Mouse (Mus musculus) gastrocnemius, postnatal 14 days (tissue): ENCODE data around the gene Chsy1. TPM values are rescaled to one million over a fixed set of nuclear protein-coding genes. Genes with fewer than 3 reads are reported as not detected.

Experiments used
- DNase-seq: peaks from one replicate; pipeline ENCODE4 v3.0.0; 2021; ENCODE audit warnings: mixed read lengths
- intact Hi-C: fragments of 180-260 bp; cut with DNase I; formaldehyde crosslinking; loops from one replicate; pipeline ENCODE4 v1.15.1; 2025; ENCODE audit warnings: low total_unique reads
- long read RNA-seq, 2 experiments: library from polyadenylated mRNA; stranded (forward); transcript quantifications; one replicate each; pipeline ENCODE4 v2.0.0; 2021
- total RNA-seq, 2 experiments: library from RNA; stranded (reverse); gene quantifications; 2 replicates each; pipeline ENCODE4 v1.2.3; 2021

The Chsy1 gene
- total RNA-seq, result 1 to 10 TPM; 6.9 to 7.6 TPM
- long read RNA-seq, experiment 1, full-length matches to known transcripts, result 4 of 5 reads
- long read RNA-seq, experiment 1, partial matches to known transcripts, result 1 of 5 reads
- long read RNA-seq, experiment 1, other reads (novel, unspliced or antisense), result 0 of 5 reads
- long read RNA-seq, experiment 2, full-length matches to known transcripts, result 4 of 4 reads
- long read RNA-seq, experiment 2, partial matches to known transcripts, result 0 of 4 reads
- long read RNA-seq, experiment 2, other reads (novel, unspliced or antisense), result 0 of 4 reads

- peak; percentile 88 for DNase-seq
- intact Hi-C loops, result loop anchor here (5.0 kb wide), 2 partner anchors 73 to 143 kb away; no protein-coding TSS in a partner anchor
These were observed at the start of gene Chsy1 for GRCm38 (mm10) chr7:66108961-66109854. Gene Chsy1, plus strand, starts transcription at chr7:66109515.

- intact Hi-C loops, result no loop called here
- DNase-seq, result peak; percentile 87
These were observed 49.0 kb upstream of the Chsy1 start for GRCm38 (mm10) chr7:66060066-66060956.

GRCm38 (mm10) chr7:66061057-66061456, 48.3 kb upstream of the Chsy1 start:
- intact Hi-C loops, result no loop called here
- no peak for DNase-seq

- intact Hi-C loops, result no loop called here
- no peak for DNase-seq
These were observed 32.9 kb upstream of the Chsy1 start for GRCm38 (mm10) chr7:66076411-66076810.

- DNase-seq, result peak; percentile 96
- intact Hi-C loops, result no loop called here
These were observed 29.7 kb upstream of the Chsy1 start, which contains the start of gene Selenos for GRCm38 (mm10) chr7:66079364-66080230. Gene Selenos, plus strand, starts transcription at chr7:66079649.

- DNase-seq, result no peak
- intact Hi-C loops, result no loop called here
These were observed 29.1 kb upstream of the Chsy1 start for GRCm38 (mm10) chr7:66080231-66080613.

- intact Hi-C loops, result no loop called here
These were observed 25.6 kb upstream of the Chsy1 start for GRCm38 (mm10) chr7:66083757-66084156.

GRCm38 (mm10) chr7:66084546-66084945, 24.8 kb upstream of the Chsy1 start:
- intact Hi-C loops, result no loop called here
- DNase-seq, result peak; percentile 22

More at GRCm38 (mm10) chr7:66083757-66084156, 25.6 kb upstream of the Chsy1 start:
- DNase-seq, result no peak

GRCm38 (mm10) chr7:66087652-66088051, 21.7 kb upstream of the Chsy1 start:
- intact Hi-C loops, result no loop called here
- no peak for DNase-seq

- intact Hi-C loops, result no loop called here
- DNase-seq, result no peak
These were observed 21.2 kb upstream of the Chsy1 start for GRCm38 (mm10) chr7:66088077-66088476.

- intact Hi-C loops, result no loop called here
- no peak for DNase-seq
These were observed 18.6 kb upstream of the Chsy1 start for GRCm38 (mm10) chr7:66090676-66091190.

- intact Hi-C loops, result no loop called here
These were observed 17.8 kb upstream of the Chsy1 start for GRCm38 (mm10) chr7:66091553-66091952.

GRCm38 (mm10) chr7:66092656-66093055, 16.7 kb upstream of the Chsy1 start:
- no peak for DNase-seq
- intact Hi-C loops, result no loop called here

More at GRCm38 (mm10) chr7:66091553-66091952, 17.8 kb upstream of the Chsy1 start:
- DNase-seq, result no peak

- no peak for DNase-seq
- intact Hi-C loops, result no loop called here
These were observed 15.2 kb upstream of the Chsy1 start for GRCm38 (mm10) chr7:66094141-66094540.

GRCm38 (mm10) chr7:66098803-66099202, 10.5 kb upstream of the Chsy1 start:
- intact Hi-C loops, result no loop called here
- DNase-seq, result no peak

GRCm38 (mm10) chr7:66101866-66102265, 7.4 kb upstream of the Chsy1 start:
- intact Hi-C loops, result loop anchor here (2.0 to 5.0 kb wide), 2 partner anchors 197 to 295 kb away; no protein-coding TSS in a partner anchor
- DNase-seq, result no peak

- DNase-seq, result no peak
- intact Hi-C loops, result loop anchor here (5.0 kb wide), 1 partner anchor 293 kb away; no protein-coding TSS in a partner anchor
These were observed 4.8 kb upstream of the Chsy1 start for GRCm38 (mm10) chr7:66104531-66104930.

GRCm38 (mm10) chr7:66105771-66106170, 3.5 kb upstream of the Chsy1 start:
- intact Hi-C loops, result loop anchor here (5.0 kb wide), 2 partner anchors 77 to 147 kb away; no protein-coding TSS in a partner anchor
- DNase-seq, result no peak
